Mouse (Mus musculus) cerebellum, adult 2 months (tissue): ENCODE results near the gene 2810006K23Rik.

Experiments
- CTCF ChIP-seq: fragments of 200-500 bp; IDR thresholded peaks from 2 replicates; pipeline ENCODE4 v1.5.1; 2011; ENCODE audit warnings: low read depth, mild to moderate bottlenecking, control low read depth, low read length, moderate library complexity, borderline replicate concordance; ENCODE audit not compliant: insufficient read depth
- POLR2A ChIP-seq: fragments of 200-500 bp; IDR thresholded peaks from 2 replicates; pipeline ENCODE4 v1.6.1; 2011; ENCODE audit warnings: low read length, control low read depth, borderline replicate concordance; ENCODE audit not compliant: insufficient read depth

DNA sequence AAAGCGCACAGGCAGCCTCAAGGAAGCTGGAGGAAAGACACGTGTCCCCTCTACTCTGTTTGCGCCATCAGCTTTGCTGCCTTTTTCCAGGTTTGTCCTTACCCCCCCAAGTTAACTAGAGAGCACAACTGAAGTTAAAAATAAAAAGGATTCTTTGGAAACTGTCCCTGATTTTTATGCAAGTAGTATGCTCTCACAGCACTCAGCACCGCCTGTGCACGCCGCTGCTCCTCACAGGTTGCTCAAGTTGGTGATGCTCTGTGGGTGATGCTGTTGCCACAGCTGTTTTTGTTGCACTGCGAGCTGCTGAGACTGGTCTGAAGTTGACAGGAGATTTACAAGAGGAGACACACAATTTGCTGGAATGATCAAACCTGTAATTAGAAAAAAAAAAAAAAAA, 46.4 kb downstream of the 2810006K23Rik start:
- TF ChIP-seq CTCF (no peak), POLR2A (no peak)
